Mouse (Mus musculus) embryonic facial prominence, embryonic 11.5 days (tissue): Measurements from ENCODE around the gene Ssbp4. TPM values are rescaled to one million over a fixed set of nuclear protein-coding genes. Genes with fewer than 3 reads are reported as not detected.

ENCODE experiments used
- polyA plus RNA-seq: library from polyadenylated mRNA; unstranded; fragments of >200 nt; fragmentation: Nextera tagmentation; extraction: Ambion mirVana; gene quantifications from 2 replicates; pipeline ENCODE4 v1.2.1, GENCODE M21; 2014

The Ssbp4 gene
- polyA plus RNA-seq, 1 experiment from 2014 or later = 108 TPM

Other genes with a start within 250 kb of the Ssbp4 start
- 0.17 TPM in 1 of 2 replicates, not detected in the other for gene Comp, start 235.3 kb downstream of the Ssbp4 start, polyA plus RNA-seq
- 10.2 and 11.8 TPM in 2 replicates for gene Crtc1, start 169.3 kb downstream of the Ssbp4 start, polyA plus RNA-seq
- gene Klhl26, start 131.9 kb downstream of the Ssbp4 start, polyA plus RNA-seq = 15.4 and 17.9 TPM in 2 replicates
- 25.4 and 25.7 TPM in 2 replicates for gene Tmem59l, start 121.5 kb downstream of the Ssbp4 start, polyA plus RNA-seq
- 63.8 and 64.7 TPM in 2 replicates for gene Crlf1, start 115.7 kb downstream of the Ssbp4 start, polyA plus RNA-seq
- gene Rex1bd, start 102.1 kb downstream of the Ssbp4 start, polyA plus RNA-seq = 126 and 140 TPM in 2 replicates
- 783 and 884 TPM in 2 replicates for gene Uba52, start 98.1 kb downstream of the Ssbp4 start, polyA plus RNA-seq
- 175 and 196 TPM in 2 replicates for gene Fkbp8, start 81.1 kb downstream of the Ssbp4 start, polyA plus RNA-seq
- gene Kxd1, start 80.9 kb downstream of the Ssbp4 start, polyA plus RNA-seq = 47.4 and 49.9 TPM in 2 replicates
- gene Ell, start 69.4 kb downstream of the Ssbp4 start, polyA plus RNA-seq = 15.3 and 16.1 TPM in 2 replicates
- 79.0 and 87.9 TPM in 2 replicates for gene Isyna1, start 14.5 kb downstream of the Ssbp4 start, polyA plus RNA-seq
- gene Lrrc25, start 7.3 kb upstream of the Ssbp4 start, polyA plus RNA-seq = 0.32 and 0.98 TPM in 2 replicates
- 0.20 TPM in 1 of 2 replicates, not detected in the other for gene Gdf15, start 23.6 kb upstream of the Ssbp4 start, polyA plus RNA-seq
- gene Pgpep1, start 51.5 kb upstream of the Ssbp4 start, polyA plus RNA-seq = 59.8 and 71.3 TPM in 2 replicates
- gene Lsm4, start 64.4 kb upstream of the Ssbp4 start, polyA plus RNA-seq = 323 and 334 TPM in 2 replicates
- 94.2 and 104 TPM in 2 replicates for gene Jund, start 90.1 kb upstream of the Ssbp4 start, polyA plus RNA-seq
- gene Iqcn, start 94.6 kb upstream of the Ssbp4 start, polyA plus RNA-seq = not detected in 2 replicates
- not detected in 2 replicates for gene Gm3336, start 109.7 kb upstream of the Ssbp4 start, polyA plus RNA-seq
- 0.06 and 0.20 TPM in 2 replicates for gene Pde4c, start 114.8 kb upstream of the Ssbp4 start, polyA plus RNA-seq
- 24.8 and 31.6 TPM in 2 replicates for gene Rab3a, start 145.8 kb upstream of the Ssbp4 start, polyA plus RNA-seq
- 25.8 and 33.5 TPM in 2 replicates for gene Mpv17l2, start 152.1 kb upstream of the Ssbp4 start, polyA plus RNA-seq
- gene Pik3r2, start 167.8 kb upstream of the Ssbp4 start, polyA plus RNA-seq = 30.1 and 33.4 TPM in 2 replicates
- 8.3 and 9.7 TPM in 2 replicates for gene Mast3, start 196.2 kb upstream of the Ssbp4 start, polyA plus RNA-seq
- gene Il12rb1, start 199.6 kb upstream of the Ssbp4 start, polyA plus RNA-seq = 0.10 TPM in 1 of 2 replicates, not detected in the other
- gene Arrdc2, start 230.8 kb upstream of the Ssbp4 start, polyA plus RNA-seq = 5.1 and 5.3 TPM in 2 replicates